Mouse (Mus musculus) heart, postnatal 0 days (tissue): ENCODE measurements around the gene Lmbr1.

ENCODE experiments used
- CTCF ChIP-seq: IDR thresholded peaks from 2 replicates; pipeline ENCODE4 v1.5.1; 2016; ENCODE audit warnings: antibody characterized with exemption, control low read depth, low read depth
- EP300 ChIP-seq: IDR thresholded peaks from 2 replicates; pipeline ENCODE4 v1.6.1; 2016; ENCODE audit warnings: antibody characterized with exemption, low read depth

- TF ChIP-seq CTCF (no peak), EP300 (no peak)
Observed at GRCm38 (mm10) chr5:29289703-29290102, 88.5 kb downstream of the Lmbr1 start.
